Mouse (Mus musculus) right cerebral cortex, adult 18-20 months (tissue): ENCODE measurements around the gene Pdzk1.

Experiments
- DNase-seq: peaks from one replicate; pipeline ENCODE4 v3.0.0; 2022; ENCODE audit warnings: mixed read lengths

Gene Pdzk1

DNA sequence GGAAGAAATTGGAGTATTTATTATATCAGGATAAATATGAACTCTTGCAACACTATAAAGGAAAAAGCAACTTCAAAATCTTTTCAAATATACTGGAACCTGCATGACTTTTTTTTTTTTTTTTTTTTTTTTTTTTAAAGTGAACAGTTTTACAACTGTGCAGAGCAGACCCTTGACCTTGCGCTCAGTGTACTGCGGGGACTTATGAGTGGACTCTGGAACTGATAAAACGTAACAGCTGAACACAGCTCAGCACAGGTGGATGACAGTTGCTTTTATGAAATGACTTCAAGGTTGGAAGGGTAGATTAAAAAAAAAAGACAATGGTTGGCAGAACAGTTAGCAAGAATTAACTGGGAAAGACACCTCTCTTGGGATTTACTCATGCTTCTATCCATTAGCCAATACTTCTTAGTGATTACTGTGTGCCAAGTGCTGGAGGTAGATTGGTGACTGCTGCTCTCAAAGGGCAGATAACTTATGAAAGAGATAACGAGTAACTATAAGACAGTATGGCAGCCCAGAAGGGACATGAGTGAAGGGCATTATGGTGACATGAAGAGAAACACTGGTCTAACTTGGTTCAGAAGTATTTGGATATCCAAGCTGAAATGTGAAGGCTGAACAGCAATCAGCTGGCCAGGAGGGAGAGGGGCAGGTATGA is 73.4 kb downstream of the Pdzk1 start:
- no peak for DNase-seq

GRCm38 (mm10) chr3:96904393-96904792 is 75.3 kb downstream of the Pdzk1 start, which contains the start of gene Gja5:
Gja5 (plus strand) TSS chr3:96904693.
- no peak for DNase-seq

GRCm38 (mm10) chr3:96904851-96905541 is 75.9 kb downstream of the Pdzk1 start, which contains the start of gene Gpr89:
Gpr89 (minus strand) TSS chr3:96905346.
- DNase-seq, result peak; percentile 96

GRCm38 (mm10) chr3:96905592-96905991 is 76.5 kb downstream of the Pdzk1 start:
- DNase-seq, result no peak
